Mouse (Mus musculus) stomach, postnatal 0 days (tissue): ENCODE results near the gene Flrt1. TPM values are rescaled to one million over a fixed set of nuclear protein-coding genes. Genes with fewer than 3 reads are reported as not detected.

Source experiments
- ATAC-seq: fragments of 200-750 bp; cut with Nextera tagmentation; 2 replicates; pipeline ENCODE4 v1.8.0; 2017; ENCODE audit not compliant: low FRiP score, low TSS enrichment
- DNase-seq: peaks from one replicate; pipeline ENCODE4 v3.0.0-alpha.2; 2016; ENCODE audit warnings: low spot score
- H3K27ac ChIP-seq: fragments of 300-500 bp; sonication (generic); replicated peaks from 2 replicates; pipeline ENCODE4 v1.5.1; 2014; ENCODE audit warnings: mild to moderate bottlenecking, control low read depth
- H3K27me3 ChIP-seq: fragments of 300-500 bp; sonication (generic); 2 replicates; pipeline ENCODE4 v1.6.1; 2014; ENCODE audit warnings: low read length; ENCODE audit not compliant: control insufficient read depth, insufficient read depth
- H3K36me3 ChIP-seq: fragments of 300-500 bp; sonication (generic); 2 replicates; pipeline ENCODE4 v1.6.1; 2014; ENCODE audit warnings: low read length, mixed read lengths; ENCODE audit not compliant: control insufficient read depth, insufficient read depth
- H3K4me1 ChIP-seq: fragments of 300-500 bp; sonication (generic); replicated peaks from 2 replicates; pipeline ENCODE4 v1.6.1; 2014; ENCODE audit warnings: antibody characterized with exemption; ENCODE audit not compliant: control insufficient read depth, insufficient read depth
- H3K4me2 ChIP-seq: fragments of 300-500 bp; sonication (generic); replicated peaks from 2 replicates; pipeline ENCODE4 v1.6.1; 2014; ENCODE audit warnings: low read depth, mild to moderate bottlenecking, control low read depth, moderate library complexity
- H3K4me3 ChIP-seq: fragments of 300-500 bp; sonication (generic); 2 replicates; pipeline ENCODE4 v1.5.1; 2014; ENCODE audit warnings: low read depth, low read length, control low read depth
- H3K9ac ChIP-seq: fragments of 300-500 bp; sonication (generic); 2 replicates; pipeline ENCODE4 v1.6.1; 2014; ENCODE audit warnings: mild to moderate bottlenecking, low read length, control low read depth, mixed read lengths
- H3K9me3 ChIP-seq: fragments of 300-500 bp; sonication (generic); 2 replicates; pipeline ENCODE4 v1.6.1; 2016; ENCODE audit warnings: low read length; ENCODE audit not compliant: control insufficient read depth
- CTCF ChIP-seq: IDR thresholded peaks from 2 replicates; pipeline ENCODE4 v1.5.1; 2016; ENCODE audit warnings: antibody characterized with exemption, low read depth, mild to moderate bottlenecking, moderate library complexity
- EP300 ChIP-seq: optimal IDR thresholded peaks from 2 replicates; pipeline ENCODE3; 2016; ENCODE audit warnings: antibody characterized with exemption
- WGBS: fragments of 180-500 bp; shearing (Covaris S2); extraction: QIAGEN DNeasy Blood & Tissue Kit; methylation state at CpG from one replicate; pipeline ENCODE4 v1.1.7; 2014; 5-methylcytosine and 5-hydroxymethylcytosine counted together
- polyA plus RNA-seq: library from polyadenylated mRNA; unstranded; fragments of >200 nt; fragmentation: Nextera tagmentation; extraction: Ambion mirVana; gene quantifications from 2 replicates; pipeline ENCODE4 v1.2.1, GENCODE M21; 2015

Flrt1 gene
- polyA plus RNA-seq, 1 experiment from 2014 or later = 1.1 TPM

- DNase-seq = no peak
- no peaks in the 10 kb centered on the region for H3K27me3 ChIP-seq
- WGBS = 80% methylated on average over 1 of the region's 1 CpGs
- no peaks in the 10 kb centered on the region for H3K36me3 ChIP-seq
- H3K4me3 ChIP-seq = no peak overlapping the region
- no peak for ATAC-seq
- TF ChIP-seq CTCF (no peak), EP300 (no peak)
- no peak overlapping the region for H3K4me2 ChIP-seq
- no peak overlapping the region for H3K9ac ChIP-seq
- no peaks in the 10 kb centered on the region for H3K4me1 ChIP-seq
- H3K9me3 ChIP-seq = no peaks in the 10 kb centered on the region
- no peak overlapping the region for H3K27ac ChIP-seq
These were observed 20.7 kb upstream of the Flrt1 start for GRCm38 (mm10) chr19:7126209-7126608.

GRCm38 (mm10) chr19:7125526-7126156 is 20.1 kb upstream of the Flrt1 start:
- H3K9me3 ChIP-seq = no peaks in the 10 kb centered on the region
- WGBS = 71% methylated on average over 4 of the region's 4 CpGs
- no peak overlapping the region for H3K9ac ChIP-seq
- ATAC-seq (no peak), DNase-seq (no peak)
- H3K4me3 ChIP-seq = no peak overlapping the region
- TF ChIP-seq EP300 (no peak), CTCF (no peak)
- no peaks in the 10 kb centered on the region for H3K27me3 ChIP-seq
- H3K4me2 ChIP-seq = no peak overlapping the region
- H3K36me3 ChIP-seq = no peaks in the 10 kb centered on the region
- no peak overlapping the region for H3K27ac ChIP-seq
- H3K4me1 ChIP-seq = no peaks in the 10 kb centered on the region

GRCm38 (mm10) chr19:7122698-7123306 is 17.3 kb upstream of the Flrt1 start:
- Histone ChIP-seq H3K36me3 (no peaks in the 10 kb centered on the region), H3K4me1 (no peaks in the 10 kb centered on the region), H3K4me3 (no peak overlapping the region), H3K27ac (no peak overlapping the region; the same call in 1 of the 2 replicates), H3K27me3 (no peaks in the 10 kb centered on the region), H3K9me3 (no peaks in the 10 kb centered on the region), H3K4me2 (no peak overlapping the region), H3K9ac (no peak overlapping the region)
- DNase-seq (no peak), ATAC-seq (peak; percentile 63; the same call in 1 of the 2 replicates)
- no peak for TF ChIP-seq EP300
- TF ChIP-seq CTCF = no peak
- 19% methylated on average over 10 of the region's 10 CpGs for WGBS

GRCm38 (mm10) chr19:7122277-7122676 is 16.7 kb upstream of the Flrt1 start:
- no peaks in the 10 kb centered on the region for H3K27me3 ChIP-seq
- ATAC-seq = no peak

GRCm38 (mm10) chr19:7121252-7121651 is 15.7 kb upstream of the Flrt1 start:
- no peak overlapping the region for H3K4me3 ChIP-seq
- no peaks in the 10 kb centered on the region for H3K4me1 ChIP-seq
- WGBS = 43% methylated on average over 11 of the region's 11 CpGs
- DNase-seq = no peak
- H3K27me3 ChIP-seq = no peaks in the 10 kb centered on the region
- no peak for ATAC-seq
- no peak for TF ChIP-seq CTCF
- no peak for TF ChIP-seq EP300
- H3K4me2 ChIP-seq = no peak overlapping the region
- no peaks in the 10 kb centered on the region for H3K9me3 ChIP-seq
- H3K27ac ChIP-seq = no peak overlapping the region
- H3K36me3 ChIP-seq = no peaks in the 10 kb centered on the region
- H3K9ac ChIP-seq = no peak overlapping the region

More at GRCm38 (mm10) chr19:7122277-7122676, 16.7 kb upstream of the Flrt1 start:
- Histone ChIP-seq H3K4me1 (no peaks in the 10 kb centered on the region), H3K27ac (no peak overlapping the region), H3K4me3 (no peak overlapping the region), H3K36me3 (no peaks in the 10 kb centered on the region), H3K9me3 (no peaks in the 10 kb centered on the region), H3K4me2 (no peak overlapping the region), H3K9ac (no peak overlapping the region)
- DNase-seq = no peak
- no peak for TF ChIP-seq EP300
- no peak for TF ChIP-seq CTCF
- 47% methylated on average over 4 of the region's 4 CpGs for WGBS

GRCm38 (mm10) chr19:7117653-7118307 is 12.3 kb upstream of the Flrt1 start:
- Histone ChIP-seq H3K27me3 (no peaks in the 10 kb centered on the region), H3K36me3 (no peaks in the 10 kb centered on the region), H3K4me3 (no peak overlapping the region), H3K4me2 (no peak overlapping the region), H3K4me1 (no peaks in the 10 kb centered on the region), H3K9ac (no peak overlapping the region), H3K9me3 (no peaks in the 10 kb centered on the region), H3K27ac (no peak overlapping the region)
- no peak for DNase-seq
- no peak for ATAC-seq
- TF ChIP-seq CTCF = no peak
- TF ChIP-seq EP300 = no peak
- WGBS = 75% methylated on average over 8 of the region's 8 CpGs
